Mouse (Mus musculus): ENCODE data around the gene Afg3l1. TPM values are rescaled to one million over a fixed set of nuclear protein-coding genes. Genes with fewer than 3 reads are reported as not detected.
"Not testable (repeated sequence)": the region's sequence is repeated elsewhere in the genome, so short reads cannot be mapped to it uniquely, and the experiment has no call there.

The Afg3l1 gene
- polyA plus RNA-seq, 1 experiment from 2014 or later: 58.6 TPM

GRCm38 (mm10) chr8:123504591-123505195 is 27.0 kb downstream of the Afg3l1 start:
- 88% methylated on average over 9 of the region's 9 CpGs for WGBS
- Histone ChIP-seq H3K27me3 (no peaks in the 10 kb centered on the region), H3K27ac (no peak overlapping the region), H3K4me3 (no peak overlapping the region), H3K4me2 (replicated peaks) (no peak overlapping the region), H3K9me3 (no peaks in the 10 kb centered on the region; the same call in 1 of the 2 replicates), H3K9ac (no peak overlapping the region), H3K36me3 (peaks cover 100% of the 10 kb centered on the region), H3K4me1 (no peaks in the 10 kb centered on the region)
- ATAC-seq (ENCODE audit: low FRiP score, low read depth): no peak

DNA sequence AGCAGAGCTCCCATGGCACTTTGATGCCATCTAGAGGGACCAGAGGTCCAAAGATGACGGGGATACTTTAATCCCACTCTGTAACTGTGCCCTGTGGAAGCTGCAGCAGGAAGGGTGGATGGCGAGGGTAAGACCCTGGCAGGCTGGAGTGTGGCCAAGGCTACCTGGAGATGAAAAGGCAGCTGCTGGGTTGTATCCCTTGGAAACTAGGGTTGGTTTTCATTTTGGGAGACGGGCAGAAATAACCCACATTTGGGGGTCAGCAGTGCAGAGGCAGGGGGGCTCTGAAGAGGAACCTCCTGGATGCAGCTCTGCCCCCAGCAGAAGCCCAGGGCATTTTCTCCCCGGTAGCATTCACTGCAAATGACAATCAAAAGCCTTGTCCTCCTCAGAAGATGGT is 27.6 kb downstream of the Afg3l1 start:
- Histone ChIP-seq H3K9me3 (no peaks in the 10 kb centered on the region; the same call in 1 of the 2 replicates), H3K27ac (no peak overlapping the region), H3K9ac (no peak overlapping the region), H3K36me3 (peaks cover 99% of the 10 kb centered on the region), H3K4me2 (replicated peaks) (no peak overlapping the region), H3K4me3 (no peak overlapping the region), H3K4me1 (no peaks in the 10 kb centered on the region), H3K27me3 (no peaks in the 10 kb centered on the region)
- 81% methylated on average over 4 of the region's 4 CpGs for WGBS
- ATAC-seq (ENCODE audit: low FRiP score, low read depth): no peak

DNA sequence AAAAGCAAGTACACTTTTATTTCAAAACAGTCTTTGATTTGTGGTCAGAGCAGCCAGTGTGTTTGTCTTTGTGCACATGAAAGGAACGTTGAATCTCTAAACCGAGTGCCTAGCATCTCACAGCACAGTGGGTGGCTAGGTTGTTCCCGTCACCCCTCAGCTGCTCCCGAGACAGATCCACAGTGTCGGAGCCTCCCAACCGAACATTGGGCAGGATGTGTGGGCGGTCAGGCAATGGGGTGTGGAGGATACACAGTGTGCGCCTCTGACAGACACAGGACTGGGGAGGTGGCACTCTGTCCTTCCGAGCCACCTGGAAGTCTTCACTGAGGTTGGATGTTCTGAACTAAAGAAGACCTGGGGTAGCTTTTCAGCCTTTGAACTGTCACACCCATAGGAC is 28.0 kb downstream of the Afg3l1 start:
- Histone ChIP-seq H3K4me1 (no peaks in the 10 kb centered on the region), H3K4me2 (replicated peaks) (no peak overlapping the region), H3K4me3 (no peak overlapping the region), H3K36me3 (peaks cover 94% of the 10 kb centered on the region), H3K9ac (no peak overlapping the region), H3K27me3 (no peaks in the 10 kb centered on the region), H3K9me3 (no peaks in the 10 kb centered on the region; the same call in 1 of the 2 replicates), H3K27ac (no peak overlapping the region)
- no peak for ATAC-seq (ENCODE audit: low FRiP score, low read depth)
- WGBS: 90% methylated on average over 9 of the region's 9 CpGs

DNA sequence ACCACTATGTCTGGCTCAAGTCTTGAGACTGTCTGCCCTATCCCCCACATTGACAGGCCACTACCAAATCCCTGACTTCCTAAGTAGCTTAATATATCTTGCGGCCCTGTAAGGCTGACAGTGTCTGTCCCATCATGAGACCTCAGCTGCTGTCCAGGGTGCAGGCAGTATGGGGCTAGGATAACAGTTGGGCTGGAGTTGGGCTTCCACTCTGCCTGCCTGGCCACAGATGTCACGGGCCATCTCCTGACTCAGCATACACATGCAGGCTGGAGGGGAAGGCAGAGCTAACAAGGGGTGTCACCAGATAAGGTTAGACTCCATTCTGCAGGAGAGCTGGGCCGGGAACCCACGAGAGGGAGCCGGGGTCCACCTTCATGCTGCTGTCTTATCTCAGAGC is 29.4 kb downstream of the Afg3l1 start:
- no peak for ATAC-seq (ENCODE audit: low FRiP score, low read depth)

DNA sequence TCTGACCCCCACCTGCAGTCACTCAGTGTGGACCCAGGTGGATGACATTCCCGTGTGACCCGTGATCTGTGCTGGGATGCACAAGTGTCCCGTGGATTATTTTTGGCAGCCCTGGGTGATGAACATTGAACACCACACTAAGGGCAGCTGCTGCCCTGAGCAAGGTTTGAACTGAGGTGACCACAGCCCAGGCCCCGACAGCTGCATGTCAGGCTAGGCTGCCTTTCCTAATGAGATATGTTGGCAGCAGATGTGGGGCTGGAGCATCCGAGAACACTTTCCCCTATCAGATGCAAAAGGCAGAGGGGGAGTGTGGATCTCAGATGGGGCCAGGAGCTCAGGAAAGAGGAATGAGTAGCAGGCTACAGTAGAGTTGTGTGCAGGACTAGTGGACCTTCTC is 33.1 kb downstream of the Afg3l1 start:
- H3K4me2 ChIP-seq (replicated peaks): no peak overlapping the region
- peaks cover 43% of the 10 kb centered on the region for H3K36me3 ChIP-seq
- no peak overlapping the region for H3K27ac ChIP-seq
- WGBS: 70% methylated on average over 5 of the region's 5 CpGs
- H3K4me1 ChIP-seq: peaks cover 16% of the 10 kb centered on the region
- ATAC-seq (ENCODE audit: low FRiP score, low read depth): no peak
- H3K9me3 ChIP-seq: no peaks in the 10 kb centered on the region
- H3K9ac ChIP-seq: no peak overlapping the region
- H3K4me3 ChIP-seq: no peak overlapping the region
- H3K27me3 ChIP-seq: peaks cover 27% of the 10 kb centered on the region

More for the DNA sequence above, 29.4 kb downstream of the Afg3l1 start:
- H3K36me3 ChIP-seq: peaks cover 80% of the 10 kb centered on the region
- no peaks in the 10 kb centered on the region; the same call in 1 of the 2 replicates for H3K9me3 ChIP-seq
- WGBS: 94% methylated on average over 5 of the region's 5 CpGs
- no peak overlapping the region for H3K4me3 ChIP-seq
- no peaks in the 10 kb centered on the region for H3K4me1 ChIP-seq
- H3K9ac ChIP-seq: no peak overlapping the region
- H3K27ac ChIP-seq: no peak overlapping the region
- no peak overlapping the region for H3K4me2 ChIP-seq (replicated peaks)
- no peaks in the 10 kb centered on the region for H3K27me3 ChIP-seq

DNA sequence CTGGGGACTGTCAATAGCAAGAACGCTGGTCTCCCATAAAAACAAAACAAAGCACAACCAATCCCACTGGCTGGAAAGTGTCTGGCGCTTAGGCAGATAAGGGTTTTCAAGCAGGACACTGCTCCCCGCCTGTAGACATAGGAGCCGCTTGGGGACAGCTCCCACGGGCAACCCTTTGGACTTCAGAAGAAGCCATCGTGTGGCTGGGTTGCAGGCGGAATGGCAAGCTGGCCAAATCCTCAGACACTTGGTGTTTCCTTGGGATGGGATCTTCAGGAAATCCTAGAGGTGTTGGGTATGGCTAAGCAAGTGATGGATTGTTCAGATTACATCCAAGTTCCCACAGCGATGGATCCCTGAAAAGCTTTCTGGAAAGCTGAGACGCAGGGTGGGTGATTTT is 36.4 kb downstream of the Afg3l1 start:
- Histone ChIP-seq H3K27ac (no peak overlapping the region), H3K4me1 (peaks cover 23% of the 10 kb centered on the region), H3K9me3 (no peaks in the 10 kb centered on the region), H3K27me3 (peaks cover 43% of the 10 kb centered on the region), H3K4me2 (replicated peaks) (peak overlapping the region; percentile 95), H3K9ac (peak overlapping the region; percentile 78), H3K36me3 (peaks cover 10% of the 10 kb centered on the region), H3K4me3 (peak overlapping the region; percentile 74)
- no peak for ATAC-seq (ENCODE audit: low FRiP score, low read depth)
- 2% methylated on average over 9 of the region's 9 CpGs for WGBS

GRCm38 (mm10) chr8:123514781-123515539 is 37.3 kb downstream of the Afg3l1 start, which contains the start of gene Dbndd1:
TSS of gene Dbndd1 (minus strand) at chr8:123515463.
- Histone ChIP-seq H3K4me2 (replicated peaks) (peak within 1 kb of the TSS; percentile 95), H3K9ac (peak within 1 kb of the TSS; percentile 78), H3K27me3 (peaks cover 43% of the 10 kb centered on the region), H3K4me3 (peak within 1 kb of the TSS; percentile 74), H3K36me3 (peaks cover 2% of the 10 kb centered on the region; the same call in 1 of the 2 replicates), H3K9me3 (no peaks in the 10 kb centered on the region), H3K4me1 (peaks cover 29% of the 10 kb centered on the region), H3K27ac (no peak within 1 kb of the TSS; the same call in 1 of the 2 replicates)
- under 1% methylated on average over 62 of the region's 63 CpGs for whole genome bisulfite sequencing
- peak; percentile 45; the same call in 1 of the 2 replicates for ATAC-seq (ENCODE audit: low FRiP score, low read depth)

DNA sequence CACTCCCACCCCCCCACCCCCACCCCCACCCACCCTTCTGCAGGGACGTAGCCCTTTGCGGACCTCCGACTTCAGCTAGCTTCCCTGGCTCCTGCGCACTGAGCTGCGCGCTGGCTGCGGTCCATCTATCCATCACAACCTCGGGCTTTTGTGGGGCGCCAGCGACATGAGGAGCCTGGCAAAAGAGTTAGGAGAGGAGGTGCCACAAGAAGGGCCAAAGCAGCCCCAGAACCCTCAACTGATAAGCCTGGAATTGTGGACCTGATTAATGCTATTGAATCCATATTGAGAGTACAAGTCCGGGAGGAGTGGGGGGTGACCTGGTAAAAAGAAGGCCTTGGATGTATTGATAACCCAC is 37.8 kb downstream of the Afg3l1 start:
- ATAC-seq (ENCODE audit: low FRiP score, low read depth): 0 out of 2 replicates have a peak, but pooled peaks have one; percentile 3
- H3K4me1 ChIP-seq: peaks cover 29% of the 10 kb centered on the region
- H3K27ac ChIP-seq: no peak overlapping the region
- peaks cover 43% of the 10 kb centered on the region for H3K27me3 ChIP-seq
- no peaks in the 10 kb centered on the region for H3K9me3 ChIP-seq
- peak overlapping the region; percentile 95 for H3K4me2 ChIP-seq (replicated peaks)
- 3% methylated on average over 11 of the region's 11 CpGs for WGBS
- H3K36me3 ChIP-seq: peaks cover 4% of the 10 kb centered on the region
- H3K9ac ChIP-seq: no peak overlapping the region
- peak overlapping the region; percentile 74 for H3K4me3 ChIP-seq

- 37% methylated on average over 2 of the region's 2 CpGs for WGBS
- Histone ChIP-seq H3K27me3 (peaks cover 43% of the 10 kb centered on the region), H3K9ac (no peak overlapping the region), H3K4me3 (no peak overlapping the region), H3K9me3 (no peaks in the 10 kb centered on the region), H3K36me3 (peaks cover 12% of the 10 kb centered on the region), H3K4me2 (replicated peaks) (no peak overlapping the region), H3K27ac (no peak overlapping the region), H3K4me1 (peaks cover 29% of the 10 kb centered on the region)
- ATAC-seq (ENCODE audit: low FRiP score, low read depth): no peak
Observed at GRCm38 (mm10) chr8:123516596-123516995, 38.9 kb downstream of the Afg3l1 start.

DNA sequence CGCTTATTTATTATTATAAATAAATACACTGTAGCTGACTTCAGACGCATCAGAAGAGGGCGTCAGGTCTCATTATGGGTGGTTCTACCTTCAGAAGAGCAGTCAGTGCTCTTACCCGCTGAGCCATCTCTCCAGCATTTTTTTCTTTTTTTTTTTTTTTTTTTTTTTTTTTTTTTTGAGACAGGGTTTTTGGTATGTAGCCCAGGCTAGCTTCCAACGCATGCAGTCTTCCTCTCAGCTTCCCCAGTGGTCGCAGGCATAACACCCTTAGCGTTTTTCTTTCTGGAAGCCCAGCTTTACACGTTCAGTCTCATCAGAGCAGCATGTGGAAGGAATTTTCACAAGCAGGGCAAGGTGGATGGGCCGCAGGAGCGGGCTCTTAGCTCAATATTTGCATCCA is 40.5 kb downstream of the Afg3l1 start:
- 33% methylated on average over 10 of the region's 10 CpGs for WGBS
- Histone ChIP-seq H3K9ac (no peak overlapping the region), H3K4me1 (peaks cover 27% of the 10 kb centered on the region), H3K9me3 (no peaks in the 10 kb centered on the region), H3K27me3 (peaks cover 34% of the 10 kb centered on the region), H3K27ac (no peak overlapping the region), H3K4me2 (replicated peaks) (peak overlapping the region; percentile 94), H3K4me3 (peak overlapping the region; percentile 77), H3K36me3 (peaks cover 25% of the 10 kb centered on the region)
- no peak for ATAC-seq (ENCODE audit: low FRiP score, low read depth)

DNA sequence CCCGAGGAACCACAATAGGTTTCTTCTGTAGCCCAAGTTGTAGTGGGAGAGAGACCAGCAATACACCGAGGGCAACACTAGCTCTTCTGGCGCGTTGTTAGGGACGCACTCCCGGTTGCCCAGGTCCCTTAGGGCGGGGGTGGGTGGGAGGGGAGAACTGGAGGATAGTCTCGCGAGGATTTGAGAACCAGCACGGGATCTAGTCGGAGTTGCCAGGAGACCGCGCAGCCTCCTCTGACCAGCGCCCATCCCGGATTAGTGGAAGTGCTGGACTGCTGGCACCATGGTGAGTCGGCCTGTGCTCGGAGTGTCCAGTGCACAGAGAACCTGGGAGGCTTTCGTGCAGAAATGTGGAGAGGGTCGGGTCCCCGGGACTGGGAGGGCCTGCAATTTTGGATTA is 41.0 kb downstream of the Afg3l1 start, which contains the start of gene Gas8:
Gene Gas8 (plus strand): TSS at position 168 of the 400 bp plus-strand sequence.
- peaks cover 30% of the 10 kb centered on the region for H3K36me3 ChIP-seq
- ATAC-seq (ENCODE audit: low FRiP score, low read depth): peak; percentile 89
- peaks cover 22% of the 10 kb centered on the region for H3K4me1 ChIP-seq
- peak within 1 kb of the TSS; percentile 94 for H3K4me2 ChIP-seq (replicated peaks)
- WGBS: under 1% methylated on average over 20 of the region's 20 CpGs
- H3K9ac ChIP-seq: peak within 1 kb of the TSS; percentile 87
- H3K4me3 ChIP-seq: peak within 1 kb of the TSS; percentile 77
- H3K27me3 ChIP-seq: peaks cover 29% of the 10 kb centered on the region
- no peaks in the 10 kb centered on the region for H3K9me3 ChIP-seq
- no peak within 1 kb of the TSS for H3K27ac ChIP-seq

DNA sequence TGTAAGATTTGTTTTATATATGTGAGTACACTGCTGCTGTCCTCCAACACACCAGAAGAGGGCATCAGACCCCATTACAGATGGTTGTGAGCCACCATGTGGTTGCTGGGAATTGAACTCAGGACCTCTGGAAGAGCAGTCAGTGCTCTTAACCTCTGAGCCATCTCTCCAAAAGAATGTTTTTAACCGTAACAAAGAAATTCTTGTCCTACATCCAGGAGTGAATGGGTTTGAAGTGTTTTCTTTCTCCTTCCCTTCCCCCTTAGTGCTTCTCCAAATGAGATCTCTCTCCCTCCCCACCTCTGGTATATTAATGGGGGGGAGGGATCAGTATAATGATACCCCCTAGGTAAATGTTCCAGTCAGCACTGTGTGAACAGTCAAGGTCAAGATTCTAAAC is 42.3 kb downstream of the Afg3l1 start:
- WGBS: 95% methylated on average over 1 of the region's 1 CpGs
- peaks cover 44% of the 10 kb centered on the region for H3K36me3 ChIP-seq
- not testable (repeated sequence) for H3K4me3 ChIP-seq; H3K9ac ChIP-seq; H3K27ac ChIP-seq; ATAC-seq (ENCODE audit: low FRiP score, low read depth); H3K4me2 ChIP-seq (replicated peaks); H3K9me3 ChIP-seq
- H3K4me1 ChIP-seq: peaks cover 13% of the 10 kb centered on the region
- H3K27me3 ChIP-seq: peaks cover 20% of the 10 kb centered on the region

Measured in limb, embryonic 13.5 days (tissue).